Mouse (Mus musculus) spleen, adult 2 months (tissue): Measurements from ENCODE around the gene Cldn8. TPM values are rescaled to one million over a fixed set of nuclear protein-coding genes. Genes with fewer than 3 reads are reported as not detected.

Source experiments
- DNase-seq, 2 experiments: peaks; one replicate each; pipeline versions ENCODE4 v3.0.0 to v3.0.0-alpha.2; 2012 to 2021; ENCODE audit warnings: low spot score in 2 of 2, low read depth in 1 of 2
- H3K27ac ChIP-seq: fragments of 200-500 bp; 2 replicates; pipeline ENCODE4 v1.5.1; 2012; ENCODE audit warnings: low read length, inconsistent platforms; ENCODE audit not compliant: insufficient read depth
- H3K27me3 ChIP-seq: fragments of 200-500 bp; 2 replicates; pipeline ENCODE4 v1.6.1; 2012; ENCODE audit warnings: mild to moderate bottlenecking, moderate library complexity, low read length, inconsistent platforms; ENCODE audit not compliant: control insufficient read depth, insufficient read depth
- H3K36me3 ChIP-seq: fragments of 200-500 bp; 2 replicates; pipeline ENCODE4 v1.6.1; 2012; ENCODE audit warnings: mild to moderate bottlenecking, low read length, inconsistent platforms; ENCODE audit not compliant: control insufficient read depth, insufficient read depth
- H3K4me1 ChIP-seq: fragments of 200-500 bp; 2 replicates; pipeline ENCODE4 v1.6.1; 2011; ENCODE audit warnings: inconsistent platforms; ENCODE audit not compliant: control insufficient read depth, insufficient read depth, insufficient read length
- H3K4me3 ChIP-seq: fragments of 200-500 bp; 2 replicates; pipeline ENCODE4 v1.5.1; 2011; ENCODE audit warnings: mild to moderate bottlenecking, inconsistent platforms; ENCODE audit not compliant: insufficient read depth, insufficient read length; ENCODE audit errors: extremely low read depth
- CTCF ChIP-seq: fragments of 200-500 bp; IDR thresholded peaks from 2 replicates; pipeline ENCODE4 v1.5.1; 2011; ENCODE audit warnings: mild to moderate bottlenecking, inconsistent platforms; ENCODE audit not compliant: insufficient read depth, insufficient read length, insufficient replicate concordance; ENCODE audit errors: extremely low read depth
- POLR2A ChIP-seq: fragments of 200-500 bp; IDR thresholded peaks from 2 replicates; pipeline ENCODE4 v1.6.1; 2011; ENCODE audit warnings: low read depth, low read length, inconsistent platforms
- WGBS: fragments of 180-500 bp; shearing (Covaris S2); methylation state at CpG from one replicate; pipeline ENCODE4 v1.1.7; 2018; 5-methylcytosine and 5-hydroxymethylcytosine counted together
- polyA plus RNA-seq: library from polyadenylated mRNA; depleted of rRNA; stranded (reverse); fragments of >200 nt; gene quantifications from 2 replicates; pipeline ENCODE4 v1.2.3, GENCODE M21; 2012; rRNA removed

Cldn8 gene
- polyA plus RNA-seq, 1 experiment, result 0.08 TPM

DNA sequence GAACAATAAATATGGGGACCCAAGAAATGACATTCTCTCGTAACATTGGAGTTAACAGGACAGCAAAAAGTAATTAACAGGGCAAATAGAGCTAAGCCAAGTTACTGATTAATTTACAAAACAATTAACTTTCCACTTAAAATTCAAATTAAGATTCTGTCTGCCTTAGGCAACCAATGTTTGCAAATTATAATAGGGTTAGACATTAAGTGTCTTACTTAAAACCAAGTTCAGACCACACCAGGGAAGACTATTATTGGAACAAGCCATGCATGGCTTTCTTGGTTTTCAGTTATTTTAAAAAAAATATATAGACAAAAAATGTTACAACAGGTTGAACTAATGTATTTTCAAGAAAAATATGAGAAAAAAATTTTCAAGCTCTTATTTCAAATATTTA lies 6.1 kb upstream of the Cldn8 start:
- TF ChIP-seq POLR2A (no peak), CTCF (no peak)
- H3K27me3 ChIP-seq, result no peaks in the 10 kb centered on the region
- H3K27ac ChIP-seq, result no peak overlapping the region
- no peaks in the 10 kb centered on the region for H3K4me1 ChIP-seq
- no peaks in the 10 kb centered on the region for H3K36me3 ChIP-seq
- WGBS, result 77% methylated on average over 1 of the region's 1 CpGs
- DNase-seq, result no peak
- H3K4me3 ChIP-seq, result no peak overlapping the region

- no peaks in the 10 kb centered on the region for H3K4me1 ChIP-seq
- DNase-seq, result no peak
- no peaks in the 10 kb centered on the region for H3K36me3 ChIP-seq
- WGBS, result 82% methylated on average over 6 of the region's 6 CpGs
- H3K4me3 ChIP-seq, result no peak overlapping the region
- H3K27me3 ChIP-seq, result no peaks in the 10 kb centered on the region
- TF ChIP-seq CTCF, result no peak
- TF ChIP-seq POLR2A, result no peak
- no peak overlapping the region for H3K27ac ChIP-seq
Observed at GRCm38 (mm10) chr16:88561617-88562164, 1.3 kb downstream of the Cldn8 start.

- TF ChIP-seq POLR2A, result no peak
- TF ChIP-seq CTCF, result no peak
- Histone ChIP-seq H3K27me3 (no peaks in the 10 kb centered on the region), H3K36me3 (no peaks in the 10 kb centered on the region), H3K4me1 (no peaks in the 10 kb centered on the region), H3K4me3 (no peak overlapping the region), H3K27ac (no peak overlapping the region)
- DNase-seq, result no peak
- 57% methylated on average over 6 of the region's 6 CpGs for WGBS
Observed at GRCm38 (mm10) chr16:88542488-88542887, 20.5 kb downstream of the Cldn8 start.

GRCm38 (mm10) chr16:88539841-88540487 lies 23.0 kb downstream of the Cldn8 start:
- no peaks in the 10 kb centered on the region for H3K27me3 ChIP-seq
- DNase-seq, result no peak
- WGBS, result 67% methylated on average over 3 of the region's 3 CpGs
- H3K36me3 ChIP-seq, result no peaks in the 10 kb centered on the region
- no peak overlapping the region for H3K4me3 ChIP-seq
- TF ChIP-seq POLR2A (no peak), CTCF (no peak)
- no peak overlapping the region for H3K27ac ChIP-seq
- H3K4me1 ChIP-seq, result no peaks in the 10 kb centered on the region

DNA sequence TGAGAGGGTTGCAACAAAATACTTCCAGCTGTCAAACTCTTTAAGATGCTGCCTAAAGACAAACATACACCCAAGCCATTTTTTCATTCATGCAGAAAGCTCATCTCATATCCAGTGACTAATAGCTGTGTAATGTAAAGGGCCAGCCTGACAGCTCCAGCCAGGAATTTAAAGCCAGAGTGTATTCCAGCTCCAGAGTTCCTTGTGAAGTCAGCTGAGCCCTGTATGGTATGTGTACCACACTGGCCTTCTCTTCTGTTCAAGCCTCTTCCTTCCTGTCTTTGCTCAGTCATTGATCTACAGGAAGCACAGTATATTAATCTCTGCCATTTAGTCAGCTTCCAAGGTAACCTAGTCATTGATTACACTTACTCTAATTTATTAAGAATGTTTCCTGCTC lies 51.6 kb downstream of the Cldn8 start:
- Histone ChIP-seq H3K4me3 (no peak overlapping the region), H3K27me3 (no peaks in the 10 kb centered on the region), H3K27ac (no peak overlapping the region), H3K4me1 (no peaks in the 10 kb centered on the region), H3K36me3 (no peaks in the 10 kb centered on the region)
- TF ChIP-seq CTCF (no peak), POLR2A (no peak)
- DNase-seq, result no peak

Other genes starting within 250 kb of the Cldn8 start
- not detected in 2 replicates for gene Cldn17, start 56.2 kb downstream of the Cldn8 start, polyA plus RNA-seq
- gene Krtap24-1, start 49.1 kb upstream of the Cldn8 start, polyA plus RNA-seq, result not detected in 2 replicates
- gene 2310079G19Rik, start 64.5 kb upstream of the Cldn8 start, polyA plus RNA-seq, result not detected in 2 replicates
- not detected in 2 replicates for gene Krtap26-1, start 84.6 kb upstream of the Cldn8 start, polyA plus RNA-seq
- gene Krtap27-1, start 108.5 kb upstream of the Cldn8 start, polyA plus RNA-seq, result not detected in 2 replicates
- gene 2310061N02Rik, start 144.8 kb upstream of the Cldn8 start, polyA plus RNA-seq, result not detected in 2 replicates
- not detected in 2 replicates for gene Krtap13-1, start 165.7 kb upstream of the Cldn8 start, polyA plus RNA-seq
- not detected in 2 replicates for gene Krtap13, start 188.5 kb upstream of the Cldn8 start, polyA plus RNA-seq
- gene 2310034C09Rik, start 195.7 kb upstream of the Cldn8 start, polyA plus RNA-seq, result not detected in 2 replicates
- not detected in 2 replicates for gene 2310057N15Rik, start 211.0 kb upstream of the Cldn8 start, polyA plus RNA-seq
- gene Gm5965, start 214.7 kb upstream of the Cldn8 start, polyA plus RNA-seq, result not detected in 2 replicates
- gene Gm20741, start 249.0 kb upstream of the Cldn8 start, polyA plus RNA-seq, result not detected in 2 replicates